ENCODE assay signal across 8 mouse cellular contexts in the genomic region with DNA sequence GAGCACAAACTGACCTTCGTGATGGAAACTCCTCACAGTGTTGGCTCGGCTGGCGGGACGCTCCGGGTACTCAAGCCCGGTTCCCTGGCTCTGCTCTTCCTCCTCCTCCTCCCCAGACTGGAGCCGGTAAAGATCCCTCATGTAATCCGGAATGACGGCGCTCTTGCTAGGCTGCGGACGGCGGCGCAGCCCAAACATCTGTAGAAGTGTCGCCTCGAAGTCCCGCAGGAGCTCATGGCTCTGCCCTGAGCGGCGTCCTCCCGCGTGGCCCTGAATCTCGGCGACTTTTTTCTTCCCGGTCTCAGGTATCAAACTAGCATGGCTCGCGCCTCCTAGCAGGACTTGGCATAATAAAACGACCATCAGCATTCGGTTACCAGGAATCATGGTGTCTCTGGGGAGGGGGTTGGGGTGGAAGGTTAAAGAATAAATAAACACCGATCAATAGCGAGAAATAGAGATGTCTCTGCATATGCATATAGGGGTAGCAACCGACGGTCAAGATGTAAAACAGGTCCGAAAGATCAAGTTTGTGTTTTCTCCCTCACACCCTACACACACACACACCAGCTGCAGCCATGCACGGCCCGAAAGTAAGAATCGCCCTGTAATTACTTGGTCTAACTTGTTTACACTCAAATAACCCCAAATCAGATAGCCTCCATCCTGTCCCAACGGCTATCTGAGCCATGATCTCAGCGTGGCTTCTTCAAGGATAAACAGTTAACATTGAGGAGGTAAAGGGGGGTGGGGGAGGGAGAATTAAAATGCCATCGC. TPM values are rescaled to one million over a fixed set of nuclear protein-coding genes. Genes with fewer than 3 reads are reported as not detected.
DNase-seq lines count a peak whose midpoint lies in the region; ATAC-seq and TF ChIP-seq lines count a peak whose summit lies in the region.

No protein-coding gene starts in this region.

- peak; percentile 15 for DNase-seq in adrenal gland, adult 2 months
- DNase-seq in adrenal gland, adult 8-10 months = no peak
- no peak for DNase-seq in liver, postnatal 0 days
- peak; percentile 23 for DNase-seq in yolk sac, embryonic 10.5 days (ENCODE audit: low spot score)
- DNase-seq in spleen, adult 12 weeks (ENCODE audit: low spot score) = no peak
- DNase-seq in ovary, postnatal 14 days (ENCODE audit: low spot score) = no peak

- H3K27me3 ChIP-seq in embryonic facial prominence, embryonic 13.5 days = peaks cover 8% of the 10 kb centered on the region
- H3K27me3 ChIP-seq in hindbrain, embryonic 16.5 days (replicated peaks; ENCODE audit: control insufficient read depth, insufficient read depth, low read length) = peaks cover 55% of the 10 kb centered on the region
- peaks cover 54% of the 10 kb centered on the region for H3K27me3 ChIP-seq in liver, postnatal 0 days (ENCODE audit: insufficient read depth, low read length)

- peak overlapping the region; percentile 63 for H3K4me3 ChIP-seq in embryonic facial prominence, embryonic 13.5 days
- H3K4me3 ChIP-seq in hindbrain, embryonic 16.5 days (ENCODE audit: low read length) = peak overlapping the region; percentile 57
- H3K4me3 ChIP-seq in liver, postnatal 0 days (ENCODE audit: low read depth, low read length) = peak overlapping the region; percentile 53

- H3K4me1 ChIP-seq in embryonic facial prominence, embryonic 13.5 days = peaks cover 55% of the 10 kb centered on the region
- peaks cover 30% of the 10 kb centered on the region for H3K4me1 ChIP-seq in hindbrain, embryonic 16.5 days (ENCODE audit: control insufficient read depth, insufficient read depth, low read depth, low read length)
- H3K4me1 ChIP-seq in liver, postnatal 0 days (ENCODE audit: insufficient read depth) = peaks cover 3% of the 10 kb centered on the region

- no peaks in the 10 kb centered on the region for H3K9me3 ChIP-seq in embryonic facial prominence, embryonic 13.5 days
- H3K9me3 ChIP-seq in hindbrain, embryonic 16.5 days (ENCODE audit: control insufficient read depth, low read length) = no peaks in the 10 kb centered on the region
- no peaks in the 10 kb centered on the region for H3K9me3 ChIP-seq in liver, postnatal 0 days (ENCODE audit: low read length)

- TF ChIP-seq CTCF in liver, postnatal 0 days (IDR thresholded peaks at IDR 0.05; ENCODE audit: low read depth) = no peak

- H3K9ac ChIP-seq in embryonic facial prominence, embryonic 13.5 days = peak overlapping the region; percentile 86
- peak overlapping the region; percentile 53 for H3K9ac ChIP-seq in hindbrain, embryonic 16.5 days (ENCODE audit: low read depth, low read length)
- peak overlapping the region; percentile 22; the same call in 1 of the 2 replicates for H3K9ac ChIP-seq in liver, postnatal 0 days (replicated peaks)

- WGBS in embryonic facial prominence, embryonic 13.5 days = under 1% methylated on average over 39 of the region's 39 CpGs
- WGBS in hindbrain, embryonic 16.5 days = under 1% methylated on average over 39 of the region's 39 CpGs
- WGBS in liver, postnatal 0 days (ENCODE audit: insufficient replicate concordance) = 5% methylated on average over 39 of the region's 39 CpGs

- TF ChIP-seq EP300 in liver, postnatal 0 days (IDR thresholded peaks at IDR 0.05; ENCODE audit: low read depth) = no peak

- H3K27ac ChIP-seq in embryonic facial prominence, embryonic 13.5 days = peak overlapping the region; percentile 96
- H3K27ac ChIP-seq in hindbrain, embryonic 16.5 days (ENCODE audit: low read depth, low read length) = no peak overlapping the region
- no peak overlapping the region for H3K27ac ChIP-seq in liver, postnatal 0 days (ENCODE audit: low read depth)

- H3K36me3 ChIP-seq in embryonic facial prominence, embryonic 13.5 days = peaks cover 29% of the 10 kb centered on the region
- no peaks in the 10 kb centered on the region for H3K36me3 ChIP-seq in hindbrain, embryonic 16.5 days (ENCODE audit: control insufficient read depth, insufficient read depth, low read length)
- H3K36me3 ChIP-seq in liver, postnatal 0 days (replicated peaks; ENCODE audit: insufficient read depth, low read length) = no peaks in the 10 kb centered on the region

- peak overlapping the region; percentile 74 for H3K4me2 ChIP-seq in embryonic facial prominence, embryonic 13.5 days
- peak overlapping the region; percentile 84 for H3K4me2 ChIP-seq in hindbrain, embryonic 16.5 days (ENCODE audit: low read length)
- H3K4me2 ChIP-seq in liver, postnatal 0 days (ENCODE audit: low read depth, low read length) = peak overlapping the region; percentile 80

- ATAC-seq in embryonic facial prominence, embryonic 13.5 days (ENCODE audit: insufficient number of reproducible peaks, insufficient read depth, low FRiP score, low TSS enrichment, low read depth) = no peak
- ATAC-seq in hindbrain, embryonic 16.5 days = no peak
- ATAC-seq in liver, postnatal 0 days = no peak

RNA-seq across cellular contexts. Expression of a gene that starts 4.6 kb away (rescaled TPM):
- 10 to 100 TPM; 12.3 to 15.5 TPM for total RNA-seq in adrenal gland, adult 2 months (2021)
- polyA plus RNA-seq in adrenal gland, adult 2 months (2012; rRNA removed) = 22.0 and 23.5 TPM in 2 replicates
- total RNA-seq in adrenal gland, adult 8-10 months (2022) = 10 to 100 TPM in 3 of 4 experiments, 1 to 10 TPM in 1; 9.5 to 20.1 (median 14.0) TPM
- 74.9 and 82.5 TPM in 2 replicates for polyA plus RNA-seq in embryonic facial prominence, embryonic 13.5 days (2015; fragmentation: Nextera tagmentation; extraction: Ambion mirVana)
- polyA plus RNA-seq in hindbrain, embryonic 16.5 days (2015; fragmentation: Nextera tagmentation; extraction: Ambion mirVana) = 5.4 and 7.5 TPM in 2 replicates
- polyA plus RNA-seq in liver, postnatal 0 days (2015; fragmentation: Nextera tagmentation; extraction: Ambion mirVana) = 1.5 and 1.6 TPM in 2 replicates

RNA-seq across cellular contexts. Expression of a gene that starts 6.7 kb away (rescaled TPM):
- total RNA-seq in adrenal gland, adult 2 months (2021) = not detected
- polyA plus RNA-seq in adrenal gland, adult 2 months (2012; rRNA removed) = not detected in 2 replicates
- total RNA-seq in adrenal gland, adult 8-10 months (2022) = not detected
- polyA plus RNA-seq in embryonic facial prominence, embryonic 13.5 days (2015; fragmentation: Nextera tagmentation; extraction: Ambion mirVana) = 0.41 and 0.65 TPM in 2 replicates
- not detected in 2 replicates for polyA plus RNA-seq in hindbrain, embryonic 16.5 days (2015; fragmentation: Nextera tagmentation; extraction: Ambion mirVana)
- not detected in 2 replicates for polyA plus RNA-seq in liver, postnatal 0 days (2015; fragmentation: Nextera tagmentation; extraction: Ambion mirVana)

Comparison
In these comparisons a context has a peak if more than half of its experiments do, and no peak if none do; other contexts are left out.
1. DNase-seq: peak in adrenal gland, adult 2 months (single experiment) and yolk sac, embryonic 10.5 days (single experiment); none in adrenal gland, adult 8-10 months (single experiment), liver, postnatal 0 days (single experiment), spleen, adult 12 weeks (single experiment) and ovary, postnatal 14 days (single experiment).
2. H3K9ac ChIP-seq: peak in every context shown above with its lines; median percentile 86 in embryonic facial prominence, embryonic 13.5 days; 53 in hindbrain, embryonic 16.5 days; 22 in liver, postnatal 0 days.
3. Peak in every context shown above with its lines, with median percentiles within 50 percentile points of each other: H3K4me2 ChIP-seq and H3K4me3 ChIP-seq.